Mouse (Mus musculus): ENCODE results near the gene Ltb4r1. TPM values are rescaled to one million over a fixed set of nuclear protein-coding genes. Genes with fewer than 3 reads are reported as not detected.

Ltb4r1 gene
- total RNA-seq, 1 experiment from 2014 or later: 6.3 TPM

DNA sequence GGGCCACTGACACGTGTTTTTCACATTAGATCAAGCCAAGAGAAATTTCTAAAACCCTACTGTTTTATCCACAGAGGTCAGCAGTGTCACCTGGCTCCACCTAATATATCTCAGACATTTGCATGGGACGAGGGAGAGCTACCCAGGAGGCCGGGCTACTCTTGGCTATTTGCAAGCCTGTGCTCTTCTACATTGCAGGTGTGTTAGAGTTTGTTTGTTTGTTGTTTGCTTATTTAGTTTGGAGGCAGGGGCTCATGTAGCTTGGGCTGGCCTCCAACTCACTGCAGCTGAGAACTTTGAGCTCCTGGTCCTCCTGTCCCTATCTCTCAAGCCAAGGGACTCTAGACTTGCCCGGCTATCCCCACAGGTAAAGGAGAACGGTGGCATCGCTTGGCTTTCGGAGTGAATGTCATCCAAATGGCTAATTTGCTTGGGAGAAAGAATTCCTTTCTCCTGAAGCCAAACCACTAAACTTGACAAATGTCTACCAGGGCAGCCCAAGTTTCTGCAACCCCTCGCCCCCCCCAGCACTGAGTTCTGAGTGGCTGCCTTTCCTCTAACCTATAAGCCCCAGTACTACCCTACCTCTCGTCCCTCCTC is 16.7 kb downstream of the Ltb4r1 start:
- no peak for ATAC-seq (replicated peaks; ENCODE audit: low read depth, poor library complexity, severe bottlenecking)

DNA sequence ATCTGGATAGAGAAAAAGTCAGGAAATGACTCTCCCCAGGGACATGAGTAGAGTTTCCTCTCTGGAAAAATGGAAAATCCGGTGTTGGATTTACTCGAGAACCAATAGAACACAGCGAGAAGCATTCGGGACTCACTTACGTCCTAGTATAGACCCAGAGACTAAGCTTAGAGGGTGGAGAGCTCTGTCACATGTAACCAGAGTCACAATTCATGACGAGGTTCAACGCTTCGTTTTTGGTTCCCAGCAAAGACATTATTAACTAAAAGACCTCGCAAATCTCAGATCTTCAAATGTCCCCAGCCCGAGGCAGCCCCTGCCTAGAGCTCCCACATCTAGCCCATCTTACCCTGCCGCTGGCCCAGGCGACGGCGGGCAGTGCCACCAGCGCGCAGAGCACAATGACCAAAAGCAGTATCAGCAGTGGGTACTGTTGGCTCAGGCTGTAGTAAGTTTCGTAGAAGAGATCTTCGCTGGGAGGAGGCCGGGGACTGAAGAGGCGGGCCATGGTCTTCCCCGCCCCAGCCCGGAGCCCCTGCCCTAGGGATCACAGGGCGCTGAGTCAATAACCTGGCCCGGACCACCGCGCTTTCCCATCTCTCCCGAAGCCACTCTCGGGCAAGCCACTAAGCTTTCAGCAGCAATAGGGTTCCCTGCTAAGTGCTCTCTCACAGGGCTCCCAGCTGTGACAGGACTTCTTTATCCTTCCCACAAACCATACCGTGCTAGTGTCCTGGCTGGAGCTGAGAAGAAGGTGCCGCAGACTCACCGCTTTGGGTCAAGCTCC is 17.6 kb downstream of the Ltb4r1 start:
- ATAC-seq (replicated peaks; ENCODE audit: low read depth, poor library complexity, severe bottlenecking): no peak

DNA sequence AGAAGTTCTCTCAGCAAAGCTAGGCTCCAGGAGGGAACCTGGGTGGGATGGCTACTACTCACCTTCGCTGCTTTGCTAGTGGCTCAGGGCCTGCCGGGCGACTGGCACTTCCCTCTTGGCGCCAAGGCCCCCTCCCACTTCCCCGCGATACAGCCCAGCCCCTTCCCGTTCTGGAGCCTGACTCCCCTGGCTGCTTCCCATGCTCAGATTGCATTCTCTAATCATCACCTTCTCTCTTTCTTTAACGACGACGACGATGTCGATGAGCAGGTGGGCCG is 18.1 kb downstream of the Ltb4r1 start, which contains the start of gene Adcy4:
Gene Adcy4, minus strand, starts transcription at position 138 of the 278 bp plus-strand sequence.
- ATAC-seq (replicated peaks; ENCODE audit: low read depth, poor library complexity, severe bottlenecking): no peak

DNA sequence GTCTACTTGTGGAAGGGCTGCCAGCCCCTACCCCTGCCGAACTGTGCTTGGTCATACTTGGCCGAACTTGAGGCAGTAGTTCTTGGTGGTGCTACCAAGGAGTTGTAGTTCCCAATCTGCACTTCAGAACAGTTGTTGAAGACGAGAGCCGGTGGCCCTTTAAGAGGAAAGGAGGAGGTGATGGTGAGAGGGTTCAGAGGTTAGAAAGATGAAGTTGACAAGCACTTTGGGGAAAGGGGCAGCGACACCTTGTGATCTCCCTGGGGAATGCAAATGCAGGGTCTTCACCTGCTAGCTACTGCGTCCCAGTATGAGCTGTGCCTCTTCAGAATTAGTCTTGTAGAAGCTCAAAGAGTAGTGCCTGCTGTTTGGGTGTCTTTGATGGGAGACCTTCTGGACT is 19.4 kb downstream of the Ltb4r1 start:
- ATAC-seq (replicated peaks; ENCODE audit: low read depth, poor library complexity, severe bottlenecking): no peak

DNA sequence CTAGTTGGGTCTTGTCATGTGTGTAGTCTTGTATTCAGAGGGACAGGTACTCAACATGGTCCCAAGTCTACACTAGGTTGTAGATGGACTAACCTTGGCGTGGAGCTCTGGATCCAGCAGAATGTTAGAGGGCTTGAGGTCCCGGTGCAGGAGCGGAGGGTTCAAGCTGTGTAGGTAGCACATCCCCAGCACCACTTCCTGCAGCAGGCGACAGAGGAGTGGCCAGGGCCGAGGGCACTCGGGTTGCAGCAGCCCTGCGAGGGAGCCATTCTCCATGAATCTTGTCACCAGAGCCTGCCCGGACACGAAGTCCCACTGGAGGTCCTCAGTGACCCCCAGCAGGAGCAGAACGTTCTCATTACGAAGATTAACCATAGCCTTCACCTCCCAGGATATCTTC is 22.0 kb downstream of the Ltb4r1 start:
- no peak for ATAC-seq (replicated peaks; ENCODE audit: low read depth, poor library complexity, severe bottlenecking)

DNA sequence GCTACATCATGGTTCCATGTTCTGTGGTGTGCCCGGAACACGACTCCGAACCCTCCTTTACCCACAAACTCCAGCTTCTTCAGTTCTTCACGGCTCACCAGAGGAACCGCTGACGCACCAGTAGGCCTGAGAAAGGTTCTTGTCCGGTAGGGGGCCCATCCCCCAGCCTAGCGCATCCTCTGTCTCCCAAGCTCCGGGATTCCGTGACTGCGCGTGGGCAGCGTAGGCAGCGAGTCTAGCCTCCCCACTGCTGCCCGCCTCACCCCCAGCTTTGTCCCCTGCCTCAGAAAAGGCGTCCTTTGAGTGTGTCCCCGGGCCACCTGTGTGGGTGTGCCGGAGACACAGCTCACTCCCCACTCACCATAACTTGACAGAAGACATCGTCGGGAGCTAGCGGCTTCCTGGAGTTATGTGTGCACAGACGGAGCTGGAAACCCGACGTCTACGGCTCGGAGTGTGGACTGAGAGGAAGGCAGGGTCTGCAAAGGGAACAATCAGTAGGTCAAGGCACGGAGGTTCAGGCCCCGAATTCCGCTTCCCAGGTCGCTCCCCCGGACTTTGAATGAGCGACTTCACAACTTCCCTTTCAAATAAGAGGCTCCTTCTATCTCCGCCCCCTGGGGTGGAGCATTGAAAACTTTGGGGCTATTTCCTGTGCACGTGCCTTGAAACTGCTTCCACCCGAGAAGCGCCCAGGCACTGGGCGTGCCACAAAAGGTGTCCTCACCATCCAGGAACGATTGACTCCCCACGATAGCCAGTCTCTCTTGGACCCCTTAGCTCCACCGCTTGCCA is 22.7 kb downstream of the Ltb4r1 start, which contains the start of gene Ripk3:
Gene Ripk3, minus strand, starts transcription at position 610 of the 795 bp plus-strand sequence.
- ATAC-seq (replicated peaks; ENCODE audit: low read depth, poor library complexity, severe bottlenecking): peak; percentile 94

DNA sequence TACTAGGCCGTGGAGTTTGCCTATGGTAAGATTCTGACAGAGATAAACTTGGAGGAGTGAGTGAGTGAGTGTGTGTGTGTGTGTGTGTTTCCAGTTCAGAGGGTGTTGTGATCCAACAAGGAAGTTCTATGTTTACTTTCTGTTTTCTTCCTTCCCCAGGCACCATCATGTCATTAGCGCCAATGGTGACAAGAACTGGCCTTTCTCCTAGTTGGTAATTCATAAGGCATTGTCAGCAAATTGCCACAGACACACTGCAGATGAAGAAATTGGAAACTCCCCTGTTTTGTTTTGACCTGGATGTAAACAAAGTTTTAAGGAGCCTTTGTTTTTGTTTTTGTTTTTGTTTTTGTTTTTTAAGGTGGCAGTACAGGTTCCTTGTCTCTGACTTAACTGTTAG is 27.7 kb downstream of the Ltb4r1 start:
- ATAC-seq (replicated peaks; ENCODE audit: low read depth, poor library complexity, severe bottlenecking): no peak

DNA sequence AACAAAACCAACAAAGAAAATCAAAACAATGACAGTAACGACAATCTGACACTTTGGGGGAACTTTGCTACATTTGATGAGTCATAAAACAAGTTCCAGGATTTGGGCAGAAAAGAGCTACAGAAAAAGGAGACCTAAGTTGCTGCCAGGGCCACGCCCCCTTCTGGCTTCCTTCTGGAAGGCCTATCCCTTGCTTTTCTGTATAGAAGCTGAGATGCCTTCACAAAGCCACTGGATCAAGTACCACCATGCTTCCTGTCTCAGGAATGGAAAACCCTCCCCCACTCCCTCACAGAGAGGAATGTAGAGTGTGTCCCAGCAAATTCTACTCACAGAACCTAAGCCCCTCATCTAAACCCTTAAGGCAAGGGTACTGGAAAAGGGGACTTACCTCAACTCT is 28.2 kb downstream of the Ltb4r1 start:
- no peak for ATAC-seq (replicated peaks; ENCODE audit: low read depth, poor library complexity, severe bottlenecking)

DNA sequence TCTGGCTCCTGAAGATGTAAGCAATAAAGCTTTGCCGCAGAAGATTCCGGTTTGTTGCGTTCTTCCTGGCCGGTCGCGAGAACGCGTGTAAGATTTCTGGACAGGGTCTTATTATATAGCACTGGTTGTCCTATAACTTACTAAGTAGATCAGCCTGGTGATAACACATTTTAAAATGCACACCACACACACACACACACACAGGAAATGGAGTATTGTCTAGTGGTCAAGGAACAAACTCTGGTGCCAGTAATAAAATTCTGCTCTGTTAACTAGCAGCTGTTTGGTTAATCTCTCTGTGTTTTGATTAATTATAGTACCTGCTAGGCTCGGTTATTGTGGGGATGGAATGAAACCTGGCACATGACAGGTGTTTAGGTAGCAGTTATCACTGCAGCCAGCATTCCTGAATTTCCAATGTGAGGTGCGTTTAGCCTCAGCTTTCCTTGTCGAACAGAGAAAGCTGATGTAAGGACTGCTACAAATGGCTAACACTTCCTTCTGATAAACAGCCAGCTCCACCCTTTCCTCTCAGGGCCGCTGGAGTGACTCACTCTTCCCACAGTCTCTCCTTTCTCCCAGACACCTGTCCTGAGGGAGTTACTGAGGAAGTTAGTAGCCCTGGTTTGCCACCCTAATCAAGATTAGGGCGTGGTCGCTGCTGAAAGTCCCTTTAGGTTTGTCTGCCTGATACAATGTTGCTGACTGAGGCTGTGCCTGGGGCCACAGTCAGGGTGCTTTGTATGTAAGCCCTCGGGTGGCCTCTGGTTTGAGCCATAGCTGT is 29.8 kb downstream of the Ltb4r1 start:
- peak; percentile 32; the same call in 1 of the 2 replicates for ATAC-seq (replicated peaks; ENCODE audit: low read depth, poor library complexity, severe bottlenecking)

DNA sequence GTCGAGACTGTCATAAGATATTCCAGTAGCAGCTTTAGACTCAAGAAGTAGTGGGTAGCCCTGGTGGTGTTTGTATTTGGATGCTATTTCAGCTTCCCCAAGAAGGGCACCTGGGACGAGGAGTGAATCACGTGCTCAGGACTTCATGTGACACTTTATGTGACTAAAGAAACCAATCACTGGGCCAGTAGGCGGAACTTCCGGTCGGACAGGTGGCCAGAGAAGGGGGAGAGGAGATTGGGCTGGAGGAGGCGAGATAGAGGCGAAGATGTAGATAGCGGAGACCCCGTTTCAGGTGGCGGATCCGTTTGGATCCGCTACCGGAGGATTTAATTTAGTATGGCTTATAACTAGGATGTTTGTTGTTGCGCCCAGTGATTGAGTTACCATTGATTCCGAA is 49.1 kb downstream of the Ltb4r1 start:
- no peak for ATAC-seq (replicated peaks; ENCODE audit: low read depth, poor library complexity, severe bottlenecking)

DNA sequence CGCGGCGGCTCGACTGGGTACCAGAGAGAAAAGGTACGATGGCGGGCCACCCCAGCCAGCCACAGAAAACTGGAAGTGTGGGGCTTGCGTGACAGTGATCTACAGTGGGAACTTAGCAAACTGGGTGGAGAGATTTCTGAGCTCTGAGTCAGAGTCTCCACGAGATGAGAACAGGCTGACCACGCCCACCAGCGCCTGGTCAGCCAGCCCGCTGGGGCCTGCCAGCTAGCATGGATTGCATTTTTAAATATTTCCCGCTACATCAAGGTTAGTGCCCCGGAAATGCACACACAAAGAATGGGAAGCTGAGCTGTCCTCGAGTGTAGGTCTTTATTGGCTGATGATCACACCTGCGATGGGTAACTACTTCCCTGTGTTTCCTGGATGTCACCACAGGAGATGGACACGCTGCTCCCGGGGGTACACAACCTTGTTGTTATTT is 49.6 kb downstream of the Ltb4r1 start:
- ATAC-seq (replicated peaks; ENCODE audit: low read depth, poor library complexity, severe bottlenecking): peak; percentile 18; the same call in 1 of the 2 replicates

Other genes with a start within 250 kb of the Ltb4r1 start
- not detected in 2 replicates for gene Nrl, start 241.0 kb upstream of the Ltb4r1 start, total RNA-seq (2017)
- gene Pck2, start 225.7 kb upstream of the Ltb4r1 start, total RNA-seq (2017): 47.8 and 51.1 TPM in 2 replicates
- gene Dcaf11, start 206.0 kb upstream of the Ltb4r1 start, total RNA-seq (2017): 41.6 and 79.5 TPM in 2 replicates
- not detected in 2 replicates for gene A730061H03Rik, start 205.6 kb upstream of the Ltb4r1 start, total RNA-seq (2017)
- 1.3 TPM in 1 of 2 replicates, not detected in the other for gene Fitm1, start 190.3 kb upstream of the Ltb4r1 start, total RNA-seq (2017)
- 329 and 372 TPM in 2 replicates for gene Psme1, start 187.8 kb upstream of the Ltb4r1 start, total RNA-seq (2017)
- gene Emc9, start 180.7 kb upstream of the Ltb4r1 start, total RNA-seq (2017): 19.1 and 24.3 TPM in 2 replicates
- 217 and 241 TPM in 2 replicates for gene Psme2, start 174.8 kb upstream of the Ltb4r1 start, total RNA-seq (2017)
- gene Rnf31, start 174.3 kb upstream of the Ltb4r1 start, total RNA-seq (2017): 11.9 and 21.2 TPM in 2 replicates
- 38.5 and 39.8 TPM in 2 replicates for gene Irf9, start 162.4 kb upstream of the Ltb4r1 start, total RNA-seq (2017)
- gene Rec8, start 147.9 kb upstream of the Ltb4r1 start, total RNA-seq (2017): 8.1 and 12.7 TPM in 2 replicates
- gene Ipo4, start 130.0 kb upstream of the Ltb4r1 start, total RNA-seq (2017): 23.0 and 64.0 TPM in 2 replicates
- gene Gm49378, start 128.1 kb upstream of the Ltb4r1 start, total RNA-seq (2017): 0.87 and 9.9 TPM in 2 replicates
- gene Tm9sf1, start 122.2 kb upstream of the Ltb4r1 start, total RNA-seq (2017): 42.8 and 66.8 TPM in 2 replicates
- 0.27 and 0.82 TPM in 2 replicates for gene Tssk4, start 115.8 kb upstream of the Ltb4r1 start, total RNA-seq (2017)
- gene Mdp1, start 105.5 kb upstream of the Ltb4r1 start, total RNA-seq (2017): 26.2 and 28.2 TPM in 2 replicates
- 39.3 and 46.1 TPM in 2 replicates for gene Gmpr2, start 94.0 kb upstream of the Ltb4r1 start, total RNA-seq (2017)
- 345 and 391 TPM in 2 replicates for gene Nedd8, start 93.8 kb upstream of the Ltb4r1 start, total RNA-seq (2017)
- 20.9 and 24.1 TPM in 2 replicates for gene Tinf2, start 84.1 kb upstream of the Ltb4r1 start, total RNA-seq (2017)
- gene Tgm1, start 52.0 kb upstream of the Ltb4r1 start, total RNA-seq (2017): 1.9 and 2.8 TPM in 2 replicates
- gene Rabggta, start 43.7 kb upstream of the Ltb4r1 start, total RNA-seq (2017): 11.6 and 15.0 TPM in 2 replicates
- 8.3 and 23.9 TPM in 2 replicates for gene Dhrs1, start 20.3 kb upstream of the Ltb4r1 start, total RNA-seq (2017)
- gene Nop9, start 20.3 kb upstream of the Ltb4r1 start, total RNA-seq (2017): 21.4 and 22.7 TPM in 2 replicates
- 0.14 and 1.1 TPM in 2 replicates for gene Cideb, start 7.5 kb upstream of the Ltb4r1 start, total RNA-seq (2017)
- 0.46 and 0.49 TPM in 2 replicates for gene Ltb4r2, start 4.5 kb upstream of the Ltb4r1 start, total RNA-seq (2017)
- gene Adcy4, start 18.1 kb downstream of the Ltb4r1 start, total RNA-seq (2017): not detected in 2 replicates
- gene Ripk3, start 22.9 kb downstream of the Ltb4r1 start, total RNA-seq (2017): 33.0 and 43.3 TPM in 2 replicates
- gene Nfatc4, start 57.2 kb downstream of the Ltb4r1 start, total RNA-seq (2017): not detected in 2 replicates
- 5.9 and 6.5 TPM in 2 replicates for gene Nynrin, start 88.0 kb downstream of the Ltb4r1 start, total RNA-seq (2017)
- not detected in 2 replicates for gene Cbln3, start 118.4 kb downstream of the Ltb4r1 start, total RNA-seq (2017)
- gene Khnyn, start 119.0 kb downstream of the Ltb4r1 start, total RNA-seq (2017): 17.4 and 20.9 TPM in 2 replicates
- gene Sdr39u1, start 134.3 kb downstream of the Ltb4r1 start, total RNA-seq (2017): 7.8 and 11.8 TPM in 2 replicates
- not detected in 2 replicates for gene Cma1, start 178.7 kb downstream of the Ltb4r1 start, total RNA-seq (2017)
- gene Cma2, start 185.0 kb downstream of the Ltb4r1 start, total RNA-seq (2017): not detected in 2 replicates

Data from common myeloid progenitor, adult 5-6 weeks (primary cell).